Mouse (Mus musculus) olfactory bulb, adult 2 months (tissue): ENCODE measurements around the gene Pcdh15. TPM values are rescaled to one million over a fixed set of nuclear protein-coding genes. Genes with fewer than 3 reads are reported as not detected.

ENCODE experiments used
- H3K27ac ChIP-seq: fragments of 200-500 bp; 2 replicates; pipeline ENCODE4 v1.5.1; 2012; ENCODE audit warnings: low read depth, low read length; ENCODE audit not compliant: insufficient read depth
- H3K4me1 ChIP-seq: fragments of 200-500 bp; 2 replicates; pipeline ENCODE4 v1.6.1; 2012; ENCODE audit warnings: low read length; ENCODE audit not compliant: control insufficient read depth, insufficient read depth
- H3K4me3 ChIP-seq: fragments of 200-500 bp; 2 replicates; pipeline ENCODE4 v1.5.1; 2012; ENCODE audit warnings: mild to moderate bottlenecking, low read depth, low read length, moderate library complexity; ENCODE audit not compliant: insufficient read depth
- CTCF ChIP-seq: fragments of 200-500 bp; IDR thresholded peaks from 2 replicates; pipeline ENCODE4 v1.5.1; 2012; ENCODE audit warnings: low read depth, mild to moderate bottlenecking, low read length, moderate library complexity; ENCODE audit not compliant: insufficient read depth
- POLR2A ChIP-seq: fragments of 200-500 bp; IDR thresholded peaks from 2 replicates; pipeline ENCODE4 v1.6.1; 2012; ENCODE audit warnings: mild to moderate bottlenecking, low read depth, low read length, moderate library complexity; ENCODE audit not compliant: insufficient read depth
- WGBS: fragments of 180-500 bp; shearing (Covaris S2); methylation state at CpG from one replicate; pipeline ENCODE4 v1.1.7; 2018; 5-methylcytosine and 5-hydroxymethylcytosine counted together
- polyA plus RNA-seq: library from polyadenylated mRNA; stranded (reverse); fragments of >200 nt; gene quantifications from 2 replicates; pipeline ENCODE4 v1.2.4, GENCODE M21; 2012; ENCODE audit warnings: low replicate concordance; ENCODE audit not compliant: missing spikeins, insufficient read depth, insufficient read length

Gene Pcdh15
- polyA plus RNA-seq, 1 experiment, result not detected

- no peak overlapping the region for H3K4me3 ChIP-seq
- H3K27ac ChIP-seq, result no peak overlapping the region
- TF ChIP-seq CTCF (no peak), POLR2A (no peak)
- H3K4me1 ChIP-seq, result no peaks in the 10 kb centered on the region
- WGBS, result 69% methylated on average over 1 of the region's 1 CpGs
Observed at GRCm38 (mm10) chr10:74414945-74415344, 1315.8 kb downstream of the Pcdh15 start.

- no peak overlapping the region for H3K4me3 ChIP-seq
- TF ChIP-seq CTCF, result no peak
- no peak for TF ChIP-seq POLR2A
- 73% methylated on average over 4 of the region's 4 CpGs for WGBS
- H3K4me1 ChIP-seq, result no peaks in the 10 kb centered on the region
- H3K27ac ChIP-seq, result no peak overlapping the region
Observed at GRCm38 (mm10) chr10:74415359-74415758, 1316.2 kb downstream of the Pcdh15 start.

- Histone ChIP-seq H3K4me3 (no peak overlapping the region), H3K4me1 (no peaks in the 10 kb centered on the region), H3K27ac (no peak overlapping the region)
- 90% methylated on average over 10 of the region's 10 CpGs for WGBS
- TF ChIP-seq POLR2A, result no peak
- no peak for TF ChIP-seq CTCF
Observed at GRCm38 (mm10) chr10:74415949-74416348, 1316.8 kb downstream of the Pcdh15 start.

- Histone ChIP-seq H3K4me3 (no peak overlapping the region), H3K27ac (no peak overlapping the region), H3K4me1 (no peaks in the 10 kb centered on the region)
- WGBS, result 73% methylated on average over 11 of the region's 11 CpGs
- TF ChIP-seq POLR2A (no peak), CTCF (no peak)
Observed at GRCm38 (mm10) chr10:74450069-74450468, 1350.9 kb downstream of the Pcdh15 start.

- H3K4me1 ChIP-seq, result peaks cover 3% of the 10 kb centered on the region; the same call in 1 of the 2 replicates
- H3K4me3 ChIP-seq, result no peak overlapping the region
- 12% methylated on average over 2 of the region's 2 CpGs for WGBS
- H3K27ac ChIP-seq, result no peak overlapping the region
- no peak for TF ChIP-seq POLR2A
- no peak for TF ChIP-seq CTCF
Observed at GRCm38 (mm10) chr10:74463972-74464371, 1364.8 kb downstream of the Pcdh15 start.

DNA sequence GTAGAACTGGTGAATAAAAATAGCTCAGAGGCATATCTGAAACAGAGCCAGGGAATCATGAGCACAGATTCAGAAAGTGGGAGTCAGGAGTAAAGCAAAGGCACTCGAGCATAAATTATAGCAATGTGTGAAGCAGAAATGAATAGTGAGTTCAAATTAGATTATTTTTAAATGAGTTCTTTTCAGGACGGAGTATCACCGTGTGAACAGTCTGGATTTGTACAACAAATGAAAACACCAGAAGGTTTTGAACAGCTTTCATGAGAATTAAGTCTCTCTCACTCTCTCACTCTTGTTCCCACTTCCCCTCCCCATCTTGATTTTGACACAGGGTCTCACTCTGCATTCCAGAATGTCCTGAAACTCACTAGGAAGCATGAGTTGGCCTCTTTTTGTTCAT is 1381.6 kb downstream of the Pcdh15 start:
- Histone ChIP-seq H3K4me3 (no peak overlapping the region), H3K27ac (no peak overlapping the region), H3K4me1 (no peaks in the 10 kb centered on the region)
- 31% methylated on average over 3 of the region's 3 CpGs for WGBS
- TF ChIP-seq POLR2A, result no peak
- no peak for TF ChIP-seq CTCF

DNA sequence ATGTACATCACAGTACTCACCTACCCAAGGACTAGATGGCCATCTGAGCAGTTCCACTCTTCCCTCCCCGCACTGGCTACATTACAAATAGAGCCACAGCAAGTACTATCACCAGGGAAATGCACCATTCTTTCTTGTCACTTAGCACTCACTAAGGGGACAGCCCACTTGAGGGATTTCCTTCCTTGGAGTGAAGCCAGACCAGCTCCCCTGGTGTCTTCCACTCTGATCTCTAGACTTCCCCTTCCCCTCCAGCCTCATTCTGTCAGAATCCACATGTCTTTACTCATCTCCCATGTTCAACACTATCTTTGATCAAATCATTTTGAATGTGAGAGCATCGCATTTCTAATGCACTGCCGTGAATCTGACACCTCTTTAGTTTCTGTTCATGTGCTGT is 1413.2 kb downstream of the Pcdh15 start:
- no peak overlapping the region for H3K4me3 ChIP-seq
- no peak for TF ChIP-seq POLR2A
- no peak for TF ChIP-seq CTCF
- no peak overlapping the region for H3K27ac ChIP-seq
- WGBS, result 73% methylated on average over 3 of the region's 3 CpGs
- no peaks in the 10 kb centered on the region for H3K4me1 ChIP-seq

DNA sequence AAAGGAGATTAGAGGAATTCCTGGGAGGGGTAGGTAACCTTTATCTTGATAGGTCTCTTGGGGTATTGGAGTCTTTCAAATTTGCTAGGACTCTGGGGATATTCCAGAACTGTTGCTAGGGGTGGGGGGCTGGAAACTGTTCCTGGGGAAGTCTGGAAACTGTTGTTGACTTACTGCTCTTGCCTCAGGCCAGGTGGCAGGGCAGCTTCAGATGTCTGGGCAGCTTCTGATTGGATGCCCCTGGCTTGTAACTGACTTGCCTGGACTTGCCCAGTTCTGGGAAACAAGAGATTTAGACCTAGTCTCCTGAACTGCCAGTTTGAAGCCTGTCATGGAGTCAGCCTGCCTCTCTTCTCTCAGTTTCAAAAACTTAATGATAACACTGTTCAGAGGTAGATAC is 1414.6 kb downstream of the Pcdh15 start:
- Histone ChIP-seq H3K4me3 (no peak overlapping the region), H3K27ac (no peak overlapping the region), H3K4me1 (no peaks in the 10 kb centered on the region)
- no peak for TF ChIP-seq CTCF
- no peak for TF ChIP-seq POLR2A

DNA sequence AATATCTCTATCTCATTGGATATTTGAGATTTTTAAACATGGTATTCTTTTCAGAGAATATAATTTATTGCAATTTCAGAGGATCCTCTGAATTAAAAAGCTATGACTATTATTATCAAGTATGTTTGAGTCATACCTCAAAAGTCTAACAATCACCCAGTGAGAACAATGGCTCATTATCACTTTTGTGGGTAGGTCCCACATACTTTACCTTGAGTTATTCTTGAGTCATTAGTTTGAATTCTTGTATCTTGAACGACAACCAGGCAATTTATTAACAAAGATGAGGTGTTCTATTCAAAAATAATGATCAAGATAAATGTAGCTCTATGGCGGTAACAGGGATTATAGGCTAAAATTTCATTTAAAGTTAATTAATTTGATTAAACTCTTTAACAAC is 1439.2 kb downstream of the Pcdh15 start:
- Histone ChIP-seq H3K4me1 (no peaks in the 10 kb centered on the region), H3K27ac (no peak overlapping the region), H3K4me3 (no peak overlapping the region)
- WGBS, result 89% methylated on average over 2 of the region's 2 CpGs
- TF ChIP-seq POLR2A, result no peak
- no peak for TF ChIP-seq CTCF

DNA sequence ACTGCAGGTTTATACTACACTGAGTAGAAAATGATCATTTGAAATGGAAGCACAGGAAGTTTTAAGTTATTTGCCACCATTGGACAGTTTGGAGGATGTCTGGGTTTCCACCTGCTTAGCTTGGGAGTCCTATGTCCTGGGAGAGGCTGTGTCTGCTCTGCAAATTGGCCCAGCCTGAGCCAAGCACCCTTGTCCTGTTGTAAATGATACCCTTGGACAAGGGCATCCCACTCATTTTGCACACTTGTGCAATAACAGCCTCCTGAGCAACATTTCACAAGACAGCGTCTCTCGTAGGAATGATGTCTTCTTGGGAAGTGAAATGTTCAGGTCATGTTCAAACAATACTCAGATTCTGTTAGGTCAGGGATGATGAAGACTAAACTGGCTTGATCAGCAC is 1456.2 kb downstream of the Pcdh15 start:
- TF ChIP-seq POLR2A (no peak), CTCF (no peak)
- 90% methylated on average over 2 of the region's 2 CpGs for WGBS
- Histone ChIP-seq H3K4me3 (no peak overlapping the region), H3K27ac (no peak overlapping the region), H3K4me1 (no peaks in the 10 kb centered on the region)

- Histone ChIP-seq H3K27ac (no peak overlapping the region), H3K4me3 (no peak overlapping the region), H3K4me1 (no peaks in the 10 kb centered on the region)
- 80% methylated on average over 3 of the region's 3 CpGs for WGBS
- TF ChIP-seq POLR2A (no peak), CTCF (no peak)
Observed at GRCm38 (mm10) chr10:74569603-74570002, 1470.5 kb downstream of the Pcdh15 start.
